Mouse (Mus musculus) mature B cell (primary cell): ENCODE measurements around the gene Atxn7l1.

ENCODE experiments used
- in situ Hi-C: fragments of 300-500 bp; cut with MboI; formaldehyde crosslinking; loops from 2 replicates; pipeline ENCODE4 v1.14.3; 2019

Atxn7l1 gene

GRCm38 (mm10) chr12:33225978-33226377 is 78.5 kb downstream of the Atxn7l1 start:
- in situ Hi-C loops, result no loop called here

GRCm38 (mm10) chr12:33226596-33226995 is 79.1 kb downstream of the Atxn7l1 start:
- in situ Hi-C loops, result no loop called here

GRCm38 (mm10) chr12:33235314-33235713 is 87.8 kb downstream of the Atxn7l1 start:
- in situ Hi-C loops, result no loop called here

DNA sequence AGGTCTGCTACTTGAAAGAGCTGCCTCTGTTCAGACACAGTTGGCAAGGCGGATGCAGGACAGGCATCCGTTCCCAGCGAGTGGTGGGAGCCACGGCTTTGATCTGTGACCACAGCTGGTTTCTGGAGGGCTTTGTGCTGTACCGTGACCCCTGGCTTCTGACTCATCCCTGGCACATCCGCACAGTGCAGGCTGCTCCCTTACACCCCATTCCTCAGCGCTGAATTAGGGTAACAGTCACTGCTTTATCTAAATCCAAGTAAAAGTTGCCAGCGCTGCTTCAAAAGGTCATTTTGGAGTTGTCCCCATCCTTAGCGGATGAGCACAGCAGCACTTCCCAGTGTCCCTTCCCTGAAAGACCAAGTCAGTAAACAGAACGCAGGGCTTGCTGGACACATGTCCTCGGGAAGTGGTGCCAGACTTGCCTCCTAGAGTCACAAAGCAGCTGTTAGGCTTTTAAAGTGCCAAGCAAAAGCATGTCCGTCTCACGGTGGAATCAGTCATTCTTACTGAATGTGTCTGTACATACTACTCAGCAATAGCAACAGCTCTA is 88.4 kb downstream of the Atxn7l1 start:
- in situ Hi-C loops, result no loop called here

DNA sequence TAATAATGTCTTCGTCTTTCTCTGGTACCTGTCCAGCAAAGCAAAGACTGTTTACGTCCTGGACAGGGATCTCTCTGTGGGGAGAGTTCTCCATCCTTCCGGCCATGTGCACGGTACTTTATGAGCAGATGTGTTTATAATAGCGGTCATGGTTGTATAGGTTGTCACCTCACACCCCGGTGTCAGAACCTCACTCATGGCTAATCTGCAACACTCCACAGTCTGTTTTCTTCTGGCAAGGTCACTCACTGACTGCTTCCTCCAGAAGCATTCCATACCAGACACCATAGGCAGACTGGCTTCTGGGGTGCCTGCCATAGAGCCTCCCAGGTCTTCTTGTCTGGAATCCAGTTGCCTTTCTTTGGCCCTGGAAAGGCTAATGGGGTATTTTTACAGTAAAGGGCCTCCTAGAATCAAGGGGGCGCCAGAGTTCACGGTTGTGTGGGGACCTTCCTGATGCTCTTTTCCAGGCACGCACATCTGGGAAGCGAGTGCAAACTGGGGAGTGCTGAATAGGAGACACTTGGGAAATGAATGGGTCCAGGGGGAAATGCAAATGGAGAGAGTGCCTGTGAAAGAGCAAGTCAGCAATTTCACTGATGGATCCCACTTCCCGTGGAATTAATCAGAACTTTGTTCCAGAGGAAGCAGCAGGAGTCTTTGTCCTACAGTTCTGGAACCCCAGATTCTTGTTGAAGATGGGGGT is 89.0 kb downstream of the Atxn7l1 start:
- in situ Hi-C loops, result no loop called here

- in situ Hi-C loops, result no loop called here
Observed at GRCm38 (mm10) chr12:33237108-33237507, 89.6 kb downstream of the Atxn7l1 start.

DNA sequence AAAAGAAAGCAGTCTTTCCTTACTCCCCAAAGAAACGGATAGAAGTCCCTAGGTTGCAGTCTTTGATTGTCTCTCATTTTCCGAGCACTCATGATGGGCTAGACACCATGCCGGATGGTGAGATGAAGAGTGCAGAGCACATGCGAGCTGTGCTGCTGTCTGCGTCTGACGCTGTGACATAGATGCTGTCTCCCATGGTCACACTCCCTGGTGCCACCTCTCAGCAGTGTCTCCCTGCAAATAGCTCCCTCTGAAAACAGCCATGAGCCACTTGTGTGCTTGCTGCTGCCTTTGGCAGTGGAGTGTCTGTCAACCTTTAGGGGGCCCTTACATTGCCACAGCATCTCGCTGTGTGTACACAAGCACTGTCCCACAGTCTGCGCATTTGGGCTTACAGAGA is 95.2 kb downstream of the Atxn7l1 start:
- in situ Hi-C loops, result no loop called here

DNA sequence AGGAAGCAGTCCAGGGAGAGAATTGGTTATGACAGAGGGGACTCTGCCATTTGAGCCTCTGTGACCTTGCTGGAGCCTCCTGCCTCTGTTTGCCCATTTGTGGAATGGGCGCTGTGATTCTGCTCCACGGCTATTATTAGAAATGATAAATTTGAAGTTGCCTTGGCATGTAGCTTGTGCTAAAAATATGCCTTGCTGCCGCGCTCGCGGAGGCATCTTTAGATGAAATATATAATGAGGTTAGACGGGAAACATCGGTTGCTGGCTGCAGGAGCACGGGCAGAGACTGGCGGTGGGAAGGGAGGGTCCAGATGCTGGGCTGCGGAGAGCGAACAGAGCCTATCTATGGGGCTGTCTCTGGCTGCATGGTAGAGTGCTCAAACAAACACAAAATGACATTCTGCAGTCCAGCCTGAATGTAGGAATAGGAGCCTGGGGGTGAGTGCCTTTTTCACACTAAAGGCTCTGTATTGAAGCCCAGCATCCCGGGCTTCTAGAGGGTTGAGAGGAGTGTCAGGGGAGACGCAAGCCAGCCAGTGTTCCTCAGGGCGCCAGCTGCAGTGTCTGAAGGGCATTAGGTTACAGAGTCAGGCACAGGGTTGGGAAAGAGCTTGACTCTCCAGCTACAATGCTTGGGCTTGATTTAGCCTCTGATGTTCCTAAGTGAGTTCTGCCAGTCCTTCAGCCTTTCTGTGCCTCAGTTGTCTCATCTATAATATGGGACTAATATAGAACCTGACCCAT is 96.8 kb downstream of the Atxn7l1 start:
- in situ Hi-C loops, result no loop called here

DNA sequence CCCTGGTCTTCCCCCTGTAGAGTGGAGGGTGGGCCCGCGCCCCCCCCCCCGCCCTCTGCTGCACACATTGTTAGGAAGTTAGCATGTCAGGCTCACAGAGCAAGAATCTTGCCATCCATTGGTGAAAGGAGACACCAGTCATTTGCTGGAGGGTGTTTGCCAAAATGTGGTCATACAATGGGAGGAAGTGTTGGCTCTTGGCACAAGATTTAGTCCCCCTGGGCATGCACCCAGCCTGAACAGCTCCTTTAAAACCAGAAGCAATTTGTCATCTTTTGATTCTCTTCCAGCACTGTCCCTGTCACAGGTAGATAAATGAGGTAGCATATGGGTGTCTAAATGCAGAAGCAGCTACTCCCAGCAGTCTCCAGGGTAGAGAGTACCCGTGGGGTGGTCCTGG is 98.0 kb downstream of the Atxn7l1 start:
- in situ Hi-C loops, result no loop called here

DNA sequence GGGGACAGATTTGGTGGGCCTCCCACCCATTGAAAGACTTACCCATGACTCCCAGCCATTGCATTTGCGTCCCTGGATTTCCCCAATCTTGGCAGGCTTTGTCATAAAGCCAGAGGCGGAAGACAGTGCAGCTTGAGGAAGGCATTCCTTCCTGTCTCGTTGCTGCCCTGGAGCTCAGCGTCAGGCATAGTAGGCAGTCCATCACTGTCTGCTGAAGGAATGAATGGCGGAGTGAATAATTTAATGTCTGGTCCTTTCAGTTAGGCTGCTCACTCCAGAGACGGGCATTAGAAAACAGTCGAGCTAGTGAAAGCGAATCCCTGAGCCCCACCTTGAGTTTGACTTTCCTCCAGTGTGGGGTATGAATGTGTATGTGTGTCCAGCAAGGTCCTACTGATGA is 99.4 kb downstream of the Atxn7l1 start:
- in situ Hi-C loops, result no loop called here

GRCm38 (mm10) chr12:33250197-33250596 is 102.7 kb downstream of the Atxn7l1 start:
- in situ Hi-C loops, result no loop called here

GRCm38 (mm10) chr12:33251399-33251798 is 103.9 kb downstream of the Atxn7l1 start:
- in situ Hi-C loops, result no loop called here

GRCm38 (mm10) chr12:33252621-33253020 is 105.1 kb downstream of the Atxn7l1 start:
- in situ Hi-C loops, result no loop called here

DNA sequence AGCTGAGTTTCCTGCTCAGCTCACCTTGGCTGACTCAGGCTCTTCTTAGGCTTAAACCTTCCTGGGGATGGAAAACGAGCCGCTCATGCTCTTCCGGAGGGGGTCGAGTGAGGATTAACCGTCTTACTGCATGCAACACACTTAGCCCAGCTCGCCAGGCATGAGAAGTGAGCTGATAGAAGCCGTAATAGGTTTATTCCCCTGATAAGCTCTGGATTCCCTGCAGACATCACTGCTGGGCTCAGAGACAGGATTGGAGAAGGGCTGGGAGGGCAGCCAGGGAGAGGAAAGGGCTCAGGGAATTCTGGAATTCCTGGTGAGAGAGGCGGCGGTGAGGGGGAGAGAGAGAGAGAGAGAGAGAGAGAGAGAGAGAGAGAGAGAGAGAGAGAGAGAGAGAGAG is 105.7 kb downstream of the Atxn7l1 start:
- in situ Hi-C loops, result no loop called here

- in situ Hi-C loops, result loop anchor here (5.0 kb wide), 1 partner anchor 228 kb away; no protein-coding TSS in a partner anchor
Observed at GRCm38 (mm10) chr12:33255256-33255655, 107.8 kb downstream of the Atxn7l1 start.

- in situ Hi-C loops, result loop anchor here (5.0 kb wide), 1 partner anchor 229 kb away; no protein-coding TSS in a partner anchor
Observed at GRCm38 (mm10) chr12:33256426-33256825, 108.9 kb downstream of the Atxn7l1 start.

- in situ Hi-C loops, result loop anchor here (5.0 kb wide), 1 partner anchor 232 kb away; no protein-coding TSS in a partner anchor
Observed at GRCm38 (mm10) chr12:33258995-33259529, 111.6 kb downstream of the Atxn7l1 start.

DNA sequence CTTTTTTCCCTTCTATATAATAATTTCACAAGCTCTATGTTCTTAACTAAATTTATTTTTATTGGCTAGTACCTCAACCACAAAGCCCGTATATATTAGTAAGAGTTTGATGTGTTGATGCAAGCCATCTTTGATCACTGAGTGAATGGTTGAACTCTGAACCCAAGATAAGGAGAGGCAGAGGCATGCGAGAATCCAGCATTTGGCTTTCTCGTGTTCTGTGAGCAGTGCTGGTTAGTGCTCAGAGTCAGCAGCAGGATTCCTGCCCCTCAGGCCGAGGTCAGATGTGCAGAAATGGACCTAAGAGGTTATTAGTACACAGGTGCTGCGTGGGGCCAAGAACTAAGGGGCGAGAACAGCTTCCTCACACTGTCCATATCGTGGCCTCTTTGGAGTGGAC is 113.1 kb downstream of the Atxn7l1 start:
- in situ Hi-C loops, result no loop called here

- in situ Hi-C loops, result no loop called here
Observed at GRCm38 (mm10) chr12:33265877-33266276, 118.4 kb downstream of the Atxn7l1 start.

DNA sequence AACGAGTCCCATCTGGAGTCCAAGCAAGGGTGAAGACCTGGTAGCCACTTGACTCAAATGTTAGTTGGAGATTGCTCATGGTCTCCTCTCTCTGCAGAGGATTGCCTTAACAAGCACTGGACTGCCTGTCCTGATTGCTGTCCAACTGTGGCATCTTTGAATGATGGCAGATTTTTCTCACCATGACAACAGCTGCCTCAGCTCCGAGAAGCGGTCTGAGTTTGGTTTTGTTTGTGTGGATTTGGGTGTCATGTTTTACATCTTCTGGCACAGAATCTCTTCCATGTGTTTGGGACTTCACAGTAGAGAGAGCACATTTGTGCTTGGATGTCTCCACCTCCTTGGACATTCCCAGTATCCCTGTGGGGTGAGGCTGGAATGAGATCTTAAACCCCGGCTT is 120.5 kb downstream of the Atxn7l1 start:
- in situ Hi-C loops, result no loop called here

- in situ Hi-C loops, result no loop called here
Observed at GRCm38 (mm10) chr12:33269743-33270142, 122.2 kb downstream of the Atxn7l1 start.

DNA sequence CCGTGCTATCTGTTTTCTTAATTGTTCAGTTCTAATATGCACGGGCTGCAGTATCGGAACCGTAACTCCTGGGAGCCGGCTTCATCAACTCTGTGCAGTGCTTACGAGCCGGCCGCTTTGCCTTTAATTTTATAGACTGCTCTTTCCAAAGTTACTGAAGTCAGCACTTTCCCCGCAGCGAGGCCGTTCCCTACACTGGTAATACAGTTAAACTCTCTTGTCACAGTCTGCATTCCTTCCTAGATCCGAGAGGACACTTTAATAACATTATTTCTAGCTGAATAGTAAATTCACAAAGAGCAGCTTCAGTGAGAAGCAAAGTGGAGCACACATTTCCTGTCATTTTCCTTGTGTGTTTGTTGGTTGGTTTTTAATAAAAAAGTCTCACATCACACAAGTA is 124.4 kb downstream of the Atxn7l1 start:
- in situ Hi-C loops, result no loop called here

GRCm38 (mm10) chr12:33272441-33272840 is 124.9 kb downstream of the Atxn7l1 start:
- in situ Hi-C loops, result no loop called here
